Mouse (Mus musculus) kidney, adult 2 months (tissue): ENCODE data around the gene Pilra.
"Not testable (repeated sequence)": the region's sequence is repeated elsewhere in the genome, so short reads cannot be mapped to it uniquely, and the experiment has no call there.

Experiments
- CTCF ChIP-seq: fragments of 200-500 bp; conservative IDR thresholded peaks from 2 replicates; pipeline ENCODE4 v1.5.1; 2011; ENCODE audit warnings: low read depth, mild to moderate bottlenecking, control low read depth, low read length, moderate library complexity, mixed read lengths; ENCODE audit not compliant: insufficient read depth, insufficient read length
- POLR2A ChIP-seq: fragments of 200-500 bp; IDR thresholded peaks from one replicate; pipeline ENCODE4 v1.6.1; 2011; ENCODE audit warnings: low read depth, low read length, control low read depth

DNA sequence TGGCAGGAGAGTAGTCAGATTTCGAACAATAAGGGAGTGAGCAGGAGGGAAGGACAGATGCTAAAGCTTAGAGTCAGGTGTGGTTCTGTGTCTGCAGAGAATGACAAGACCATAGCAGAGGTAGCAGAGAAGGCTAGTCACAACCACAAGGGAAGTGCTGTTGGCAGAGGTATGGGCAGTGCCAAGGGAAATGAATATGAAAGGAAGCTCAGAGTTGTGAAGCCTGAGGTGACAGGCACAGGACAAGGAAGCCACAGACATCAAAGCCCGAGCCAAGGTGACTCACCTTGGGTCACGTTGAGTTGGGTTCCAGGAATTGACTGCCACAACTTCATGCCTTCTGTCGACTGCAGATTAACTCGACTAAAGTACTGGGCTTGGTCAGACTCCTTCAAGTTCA, 20.8 kb upstream of the Pilra start:
- not testable (repeated sequence) for TF ChIP-seq CTCF, POLR2A
